Mouse (Mus musculus) retina, adult 2 months (tissue): Measurements from ENCODE around the gene Rhag.

Experiments used
- DNase-seq: peaks from one replicate; pipeline ENCODE4 v3.0.0-alpha.2; 2012; ENCODE audit warnings: low read depth, low spot score

The Rhag gene

DNA sequence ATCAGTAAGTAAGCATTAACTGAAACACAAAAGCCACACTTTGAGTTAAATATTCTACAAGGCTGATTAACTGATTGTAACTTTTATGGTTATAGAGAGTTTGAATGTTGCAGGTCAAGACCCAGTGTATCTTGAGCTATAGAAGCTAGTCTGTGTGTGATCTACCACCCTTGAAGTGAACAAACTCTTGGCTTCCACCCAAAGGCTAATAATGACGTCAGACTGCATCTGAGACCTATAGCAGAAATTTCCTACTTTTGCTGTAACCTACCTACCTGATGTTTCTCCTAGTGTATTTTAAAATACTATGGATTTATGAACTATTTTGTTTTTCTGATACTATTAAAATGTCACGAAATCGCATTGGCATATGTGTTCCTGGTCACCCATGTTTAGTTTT, 63.8 kb downstream of the Rhag start:
- no peak for DNase-seq

DNA sequence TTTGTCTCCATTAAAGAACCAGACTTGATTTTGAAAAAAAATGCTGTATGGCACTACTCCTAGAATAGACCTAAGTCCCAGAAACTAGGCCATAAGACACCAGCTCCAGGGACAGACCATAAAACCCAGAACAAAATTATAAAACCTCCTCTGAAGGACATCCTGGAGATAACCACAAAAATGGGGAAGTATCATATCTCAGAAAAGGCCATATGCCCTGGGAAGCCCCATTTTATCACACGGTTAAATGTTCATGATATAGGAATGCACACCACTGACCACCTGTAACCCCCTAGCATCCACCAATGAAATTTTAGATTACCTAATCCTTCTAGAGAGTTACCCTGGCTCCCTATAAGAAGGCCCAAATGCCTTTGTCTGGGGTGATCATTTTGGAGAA, 64.6 kb downstream of the Rhag start:
- no peak for DNase-seq

DNA sequence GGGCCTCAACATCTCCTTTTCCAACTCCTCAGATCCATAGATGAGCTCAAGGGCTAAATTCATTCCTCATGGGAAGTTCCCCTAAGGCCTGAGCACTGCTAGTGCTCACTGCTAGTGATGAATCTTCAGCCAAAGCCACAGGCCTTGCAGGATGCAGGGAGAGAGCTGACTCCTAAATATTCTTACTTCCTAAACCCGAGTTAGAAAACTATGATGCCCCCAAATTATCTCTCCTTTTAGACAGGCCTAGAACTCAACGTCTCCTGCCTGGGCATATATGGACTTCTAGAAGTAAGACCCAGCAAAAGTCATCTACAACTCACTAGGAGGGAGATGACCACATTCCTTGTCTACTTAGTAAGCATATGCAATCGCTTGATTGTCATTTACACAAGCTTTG, 66.8 kb downstream of the Rhag start:
- DNase-seq: no peak

DNA sequence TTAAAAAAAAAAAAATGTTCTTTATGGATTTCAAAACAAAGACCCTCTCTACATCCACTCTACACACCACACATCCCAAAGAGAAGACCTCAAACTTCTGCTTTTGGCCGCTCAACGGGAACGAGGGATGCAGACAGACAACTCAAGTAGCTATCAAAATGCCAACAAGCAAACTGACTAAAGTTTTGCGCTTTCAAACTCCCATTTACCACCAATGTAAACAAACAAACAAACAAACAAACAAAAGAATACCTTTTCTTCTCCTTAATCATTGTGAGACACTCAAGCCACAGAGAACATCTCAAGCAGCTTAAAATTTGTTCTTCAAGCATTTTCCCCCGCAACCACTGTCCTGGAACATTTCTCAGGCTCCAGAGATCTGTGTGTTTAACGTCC, 68.6 kb downstream of the Rhag start:
- no peak for DNase-seq

DNA sequence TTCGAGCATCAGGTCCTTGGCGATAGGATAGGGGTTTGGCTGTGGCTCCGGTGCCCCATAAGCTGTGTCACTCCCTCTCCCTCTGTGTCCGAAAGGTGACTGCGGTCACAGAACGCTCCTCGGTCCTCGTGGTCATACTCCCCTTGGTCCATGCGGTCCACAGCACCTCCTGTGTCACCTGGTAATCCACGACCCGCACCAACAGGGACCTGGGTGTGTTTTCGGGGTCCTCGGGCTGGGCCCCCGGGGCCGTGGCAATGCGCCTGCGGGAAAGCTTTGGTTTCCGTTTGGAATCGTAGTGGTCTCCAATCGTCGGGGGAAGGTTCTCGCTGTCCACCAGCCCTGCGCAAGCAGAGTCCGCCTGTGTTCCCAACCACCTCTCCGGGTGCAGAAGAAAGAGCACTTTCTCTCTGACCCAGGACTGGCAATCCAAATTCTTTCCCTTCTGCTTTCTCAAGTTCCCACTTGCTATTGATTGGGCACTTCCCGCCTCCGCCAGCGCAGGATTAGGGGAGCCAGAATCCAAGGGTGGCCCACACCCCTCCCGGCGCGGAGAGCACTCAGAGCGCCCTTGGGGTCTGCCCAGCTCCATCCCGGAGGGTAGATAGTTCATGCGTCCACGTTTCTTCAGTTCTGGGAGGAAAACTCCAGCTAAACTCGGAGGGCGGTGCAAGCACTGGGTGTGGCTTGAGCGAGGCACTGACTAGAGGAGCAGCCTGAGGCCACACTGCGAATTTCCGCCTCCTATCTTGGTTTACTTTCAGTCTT, 69.2 kb downstream of the Rhag start, which contains the start of gene 9130008F23Rik:
Gene 9130008F23Rik (minus strand): TSS at position 636 of the 768 bp plus-strand sequence.
- DNase-seq: no peak

DNA sequence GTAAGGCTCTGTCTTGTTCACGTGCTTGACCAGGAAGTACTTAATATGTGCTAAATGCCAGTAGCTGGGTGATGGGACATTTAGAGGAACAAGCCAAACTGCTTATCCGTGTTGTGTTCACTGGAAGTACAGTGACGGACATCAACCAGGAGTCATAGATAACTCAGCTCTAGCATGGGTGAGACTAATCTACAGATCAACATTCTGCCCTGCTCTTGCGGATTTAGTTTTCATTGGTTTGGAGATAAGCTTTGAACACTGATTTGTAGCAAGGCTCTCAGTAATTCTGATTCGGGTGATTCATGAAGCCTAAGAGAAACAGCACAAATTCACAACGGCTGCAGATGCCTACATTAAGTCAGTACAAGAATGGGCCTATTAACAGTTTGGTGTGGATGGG, 71.2 kb downstream of the Rhag start:
- no peak for DNase-seq

DNA sequence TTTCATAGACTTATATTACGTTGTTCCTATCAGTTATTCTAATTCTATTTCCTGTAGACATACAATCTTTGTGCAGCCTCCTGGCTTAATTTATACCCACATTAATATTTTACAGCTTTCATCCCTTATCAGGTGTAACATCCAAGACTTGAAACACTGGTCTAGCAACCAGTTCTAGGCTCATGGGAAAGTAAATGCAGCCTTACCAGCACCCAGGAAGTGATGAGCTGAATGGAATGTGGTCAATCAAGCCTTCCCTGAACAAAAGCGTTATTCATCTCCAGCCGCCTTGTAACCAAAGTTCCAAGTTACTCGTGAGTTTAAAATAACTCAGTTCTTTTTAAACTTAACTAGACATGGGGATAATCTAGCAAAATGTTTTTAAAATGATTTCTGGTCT, 74.2 kb downstream of the Rhag start:
- no peak for DNase-seq

DNA sequence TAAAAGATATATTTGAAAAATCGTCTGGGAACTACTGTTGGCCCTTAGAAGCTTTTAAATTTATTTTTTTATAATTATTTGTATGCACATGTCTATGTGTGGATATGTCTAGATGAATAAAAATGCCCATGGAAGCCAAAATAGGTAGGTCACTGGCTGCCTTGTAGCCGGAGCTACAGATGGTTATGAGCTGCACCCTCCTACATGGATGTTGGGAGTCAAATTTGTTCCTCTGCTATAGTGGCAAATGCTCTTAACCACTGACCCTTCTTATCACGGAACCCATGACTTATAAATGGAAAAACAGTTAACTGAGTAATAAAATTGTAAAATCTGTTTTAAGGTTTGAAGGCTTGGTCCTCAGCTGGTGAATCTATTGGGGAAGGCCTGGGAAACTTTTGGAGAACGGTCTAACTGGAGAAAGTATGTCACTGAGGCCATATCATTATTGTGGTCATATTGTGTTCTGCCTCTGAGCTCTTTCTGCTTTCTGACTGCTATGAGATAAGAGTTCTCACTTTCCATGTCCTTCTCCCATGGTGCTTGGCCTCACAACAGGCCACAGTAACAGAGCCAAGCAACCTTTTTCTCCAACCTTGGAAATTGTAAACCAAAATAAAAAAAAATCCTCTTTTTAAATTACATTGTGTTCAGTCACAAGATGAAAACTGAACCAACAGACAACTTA, 77.1 kb downstream of the Rhag start:
- DNase-seq: no peak
